Mouse (Mus musculus) olfactory bulb, adult 2 months (tissue): ENCODE data around the gene Sh3pxd2a.

ENCODE experiments used
- CTCF ChIP-seq: fragments of 200-500 bp; IDR thresholded peaks from 2 replicates; pipeline ENCODE4 v1.5.1; 2012; ENCODE audit warnings: low read depth, mild to moderate bottlenecking, low read length, moderate library complexity; ENCODE audit not compliant: insufficient read depth
- POLR2A ChIP-seq: fragments of 200-500 bp; IDR thresholded peaks from 2 replicates; pipeline ENCODE4 v1.6.1; 2012; ENCODE audit warnings: mild to moderate bottlenecking, low read depth, low read length, moderate library complexity; ENCODE audit not compliant: insufficient read depth

GRCm38 (mm10) chr19:47497736-47498135 is 33.5 kb upstream of the Sh3pxd2a start:
- TF ChIP-seq CTCF, result no peak
- no peak for TF ChIP-seq POLR2A
